Mouse (Mus musculus) embryo, embryonic 11.5 days (tissue): ENCODE measurements around the gene Trappc1.

ENCODE experiments used
- DNase-seq: peaks from one replicate; pipeline ENCODE4 v3.0.0-alpha.2; 2012; ENCODE audit warnings: low read depth, low spot score

Gene Trappc1

DNA sequence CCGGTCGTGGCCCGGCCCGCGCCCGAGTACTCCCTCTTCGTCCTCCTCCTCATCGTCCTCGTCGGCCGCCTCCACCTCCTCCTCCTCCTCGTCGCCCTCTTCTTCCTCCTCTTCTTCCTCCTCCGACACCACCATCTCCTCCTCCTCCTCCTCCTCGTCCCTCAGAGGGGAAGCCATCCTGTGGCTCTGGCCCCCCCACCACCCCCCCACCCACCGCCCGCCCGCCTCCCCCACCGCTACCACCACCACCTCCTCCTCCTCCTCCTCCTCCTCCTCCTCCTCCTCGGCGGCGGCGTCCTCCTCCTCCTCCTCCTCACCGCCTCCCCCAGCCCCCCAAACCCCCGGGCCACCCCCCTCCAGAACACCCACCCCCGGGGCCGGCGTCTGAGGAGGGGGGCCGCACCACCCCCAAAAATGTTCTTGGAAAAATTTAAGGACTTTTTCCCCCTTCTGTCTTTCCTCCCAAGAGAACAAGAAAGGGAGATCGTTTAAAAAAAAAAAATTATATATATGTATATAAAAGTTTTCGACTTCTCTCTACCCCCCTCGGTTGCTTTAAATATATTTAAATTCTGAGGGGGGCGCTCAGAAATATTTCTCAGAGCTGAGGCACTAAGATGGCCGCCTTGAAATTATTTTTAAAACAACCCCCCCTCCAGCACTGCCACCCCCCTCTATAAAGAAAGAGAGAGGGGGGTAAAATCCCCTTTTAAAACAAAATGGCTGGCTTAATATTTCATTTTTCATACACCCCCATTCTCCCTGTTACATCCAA, 45.6 kb downstream of the Trappc1 start, which contains the start of gene Chd3:
Gene Chd3 (minus strand): TSS at position 192 of the 775 bp plus-strand sequence.
- no peak for DNase-seq

DNA sequence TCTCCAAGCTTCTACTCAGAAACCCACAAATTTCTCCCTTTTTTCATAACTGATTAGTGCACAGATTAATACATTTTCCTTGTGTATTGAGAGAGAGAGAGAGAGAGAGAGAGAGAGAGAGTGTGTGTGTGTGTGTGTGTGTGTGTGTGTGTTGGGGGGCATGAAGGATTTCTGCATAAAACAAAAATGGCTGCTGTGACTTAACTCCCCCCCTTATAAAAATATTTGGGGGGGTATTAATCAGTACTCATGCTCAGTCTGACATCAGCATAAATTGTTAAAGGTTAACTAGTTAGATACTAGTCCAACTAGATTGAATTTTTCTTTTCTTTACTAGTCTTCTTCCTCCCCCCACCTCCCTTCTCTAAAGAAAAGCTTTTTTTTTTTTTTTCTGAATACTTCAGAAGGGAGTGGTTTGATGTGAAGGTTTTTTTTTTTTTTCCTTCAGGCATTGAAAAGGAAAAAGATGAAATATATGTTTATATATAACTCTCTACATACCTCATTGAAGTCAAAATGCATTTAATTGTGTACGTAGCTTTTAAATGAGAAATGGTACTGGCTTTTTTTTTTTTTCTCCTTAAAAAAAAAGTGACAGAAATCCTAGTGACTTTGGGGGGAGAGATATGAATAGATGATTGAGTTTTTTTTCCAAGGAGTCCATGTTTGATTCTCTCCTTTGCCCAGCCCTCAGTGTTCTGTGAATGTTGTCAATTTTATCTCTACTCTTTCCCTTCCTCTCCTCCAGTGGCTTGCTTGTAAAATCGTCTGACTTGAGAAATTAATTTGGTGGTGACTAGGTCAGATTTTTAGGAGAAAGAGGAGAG, 46.4 kb downstream of the Trappc1 start:
- no peak for DNase-seq

DNA sequence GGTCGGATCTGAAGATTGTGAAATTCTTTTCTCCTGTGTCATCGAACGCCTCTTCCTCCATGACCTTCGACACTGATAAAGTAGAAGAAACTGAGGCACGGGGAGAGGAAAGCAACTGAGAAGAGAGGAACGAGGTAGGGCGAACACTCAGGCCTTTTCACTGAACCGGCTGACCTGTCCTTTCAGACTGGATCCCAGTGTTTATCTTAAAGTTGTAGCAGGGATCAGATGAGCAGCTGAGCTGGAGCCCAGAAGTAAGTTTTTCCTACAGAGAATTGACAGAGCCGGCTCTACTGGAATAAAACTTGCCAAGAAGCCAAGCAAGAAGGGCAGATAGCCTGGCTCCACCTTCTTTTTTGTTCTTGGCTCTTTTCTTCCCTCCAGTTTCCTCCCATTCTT, 47.0 kb downstream of the Trappc1 start:
- no peak for DNase-seq

DNA sequence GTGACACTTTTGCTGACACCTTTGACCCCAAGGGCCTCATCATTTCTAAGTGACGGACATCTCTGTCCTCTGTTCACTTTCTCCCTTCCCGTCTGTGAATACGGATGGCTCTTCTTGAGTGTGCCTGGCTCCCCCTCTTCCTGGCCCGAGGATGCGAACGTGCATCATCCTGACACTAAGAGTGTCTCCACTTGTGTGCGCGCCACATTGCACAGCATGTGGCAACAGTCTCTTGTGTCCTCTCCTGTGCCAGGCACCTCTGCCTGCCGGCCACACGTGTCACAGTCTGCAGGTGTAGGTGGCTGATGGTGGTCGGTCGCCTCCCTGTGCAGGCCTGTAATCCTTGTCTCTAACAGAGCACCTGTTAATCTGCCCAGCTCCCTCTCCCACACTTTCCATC, 47.8 kb downstream of the Trappc1 start:
- DNase-seq, result no peak

DNA sequence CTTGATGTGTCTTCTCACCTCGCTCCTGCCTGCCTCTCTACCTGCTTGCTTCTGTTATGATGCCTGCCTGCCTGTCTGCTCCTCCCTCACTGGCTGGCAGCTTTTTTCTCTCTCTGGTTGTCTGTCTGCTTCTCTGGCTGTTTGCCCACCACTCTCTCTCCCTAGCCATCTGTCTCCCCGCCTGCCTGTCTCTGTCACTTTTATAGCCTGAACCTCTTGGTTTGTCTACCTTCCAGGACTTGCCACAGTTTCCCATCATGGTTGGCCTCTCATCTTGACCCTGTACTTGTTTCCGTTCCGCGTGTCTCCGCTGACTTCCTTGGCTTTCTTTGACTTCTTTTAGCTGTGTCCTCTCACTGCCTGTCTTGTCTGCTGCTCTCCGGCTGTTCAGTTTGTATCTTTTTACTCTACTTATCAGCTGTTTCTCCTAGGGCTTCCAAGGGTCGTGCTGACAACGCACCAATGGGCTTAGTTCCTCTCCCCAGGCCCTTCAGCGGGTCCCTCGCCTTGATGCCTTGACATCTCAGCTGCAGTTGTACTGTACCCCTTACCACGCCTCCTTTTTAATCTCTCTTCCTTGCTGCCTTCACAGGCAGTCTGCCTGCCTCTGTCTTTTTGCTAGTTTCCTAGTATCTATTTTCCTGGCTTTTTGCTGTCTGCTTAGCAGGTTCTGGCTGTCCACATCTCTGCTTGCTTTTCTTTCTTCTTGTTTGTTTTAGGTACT, 48.4 kb downstream of the Trappc1 start:
- DNase-seq, result no peak

DNA sequence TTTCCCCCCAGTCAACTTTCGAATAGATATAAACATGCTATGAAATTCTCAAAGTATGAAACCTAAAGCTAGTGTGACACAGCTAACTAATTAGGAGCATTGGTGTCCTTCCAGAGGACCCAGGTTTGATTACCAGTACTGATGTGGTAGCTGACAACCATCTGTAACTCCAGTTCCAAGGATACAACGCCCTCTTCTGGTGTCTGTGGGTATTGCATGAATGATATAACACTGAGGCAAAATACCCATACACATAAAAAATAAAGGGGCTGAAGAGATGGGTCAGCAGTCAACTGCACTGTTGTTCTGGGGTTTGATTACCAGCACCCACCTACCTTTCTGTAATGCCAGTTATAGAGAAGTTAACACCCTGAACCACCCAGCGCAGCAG, 49.0 kb downstream of the Trappc1 start:
- DNase-seq, result no peak

DNA sequence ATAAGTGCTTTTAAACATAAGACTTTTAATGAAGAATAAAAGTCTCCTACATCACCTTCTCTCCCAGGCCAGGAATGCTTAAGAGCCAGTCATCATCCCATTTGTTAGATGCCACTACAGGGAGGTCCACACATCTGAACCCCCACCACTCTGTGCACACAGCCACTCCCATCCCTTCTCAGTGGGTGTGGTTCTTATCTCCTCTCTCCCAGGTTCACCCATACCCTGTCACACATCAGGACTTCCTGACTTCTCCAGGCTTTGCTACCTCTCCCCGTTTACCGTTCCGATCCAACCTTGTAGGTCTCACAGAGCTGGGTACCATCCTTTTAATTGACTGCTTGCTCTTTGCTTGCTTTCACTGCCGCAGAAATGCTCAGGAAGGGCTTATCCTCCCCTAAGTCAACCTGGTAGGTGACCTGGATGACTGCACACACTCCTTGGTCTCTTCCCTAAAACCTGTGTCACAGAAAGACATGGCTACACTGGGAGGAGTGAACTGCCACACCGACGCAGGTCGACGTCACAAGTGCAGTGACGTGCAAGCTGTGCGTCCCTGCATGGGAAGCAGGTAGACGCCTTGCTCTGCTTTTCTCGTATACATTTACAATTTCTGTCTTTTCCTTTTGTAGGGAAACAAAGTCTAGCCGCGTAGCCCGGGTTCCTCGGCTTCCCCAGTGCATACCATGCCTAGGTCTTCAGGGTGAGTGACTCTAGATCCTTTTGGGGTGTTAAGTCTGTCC, 49.6 kb downstream of the Trappc1 start:
- no peak for DNase-seq
